8 mouse cellular contexts compared by ENCODE assay signal in genomic region chr2:181187121-181188000, GRCm38 (mm10). TPM values are rescaled to one million over a fixed set of nuclear protein-coding genes. Genes with fewer than 3 reads are reported as not detected.
DNase-seq lines count a peak whose midpoint lies in the region; ATAC-seq and TF ChIP-seq lines count a peak whose summit lies in the region.

TSS of gene Ppdpf (plus strand) at chr2:181187247.

- no peak for TF ChIP-seq POLR2A in bone marrow macrophage, adult 2 months (IDR thresholded peaks at IDR 0.05; ENCODE audit: borderline replicate concordance, low read depth, low read length)
- peak; percentile 72 for TF ChIP-seq POLR2A in embryonic fibroblast, embryonic 13.5 days (IDR thresholded peaks at IDR 0.05; ENCODE audit: low read depth, low read length)

- no peaks in the 10 kb centered on the region for H3K9me3 ChIP-seq in kidney, embryonic 14.5 days (ENCODE audit: control insufficient read depth, low read length)
- H3K9me3 ChIP-seq in limb, embryonic 15.5 days, result no peaks in the 10 kb centered on the region

- H3K4me1 ChIP-seq in bone marrow macrophage, adult 2 months (ENCODE audit: control insufficient read depth, insufficient read depth, low read length), result peaks cover 13% of the 10 kb centered on the region
- H3K4me1 ChIP-seq in embryonic fibroblast, embryonic 13.5 days (ENCODE audit: control insufficient read depth, insufficient read depth, low read length), result no peaks in the 10 kb centered on the region
- peaks cover 6% of the 10 kb centered on the region; the same call in 1 of the 2 replicates for H3K4me1 ChIP-seq in kidney, embryonic 14.5 days (ENCODE audit: control insufficient read depth, insufficient read depth, low read length)
- peaks cover 14% of the 10 kb centered on the region for H3K4me1 ChIP-seq in limb, embryonic 15.5 days

- H3K27ac ChIP-seq in bone marrow macrophage, adult 2 months (ENCODE audit: insufficient read depth, low read depth, low read length), result peak within 1 kb of the TSS; percentile 64
- H3K27ac ChIP-seq in embryonic fibroblast, embryonic 13.5 days (ENCODE audit: insufficient read depth, low read length), result peak within 1 kb of the TSS; percentile 32
- peak within 1 kb of the TSS; percentile 91 for H3K27ac ChIP-seq in kidney, embryonic 14.5 days (ENCODE audit: low read depth, low read length)
- H3K27ac ChIP-seq in limb, embryonic 15.5 days, result peak within 1 kb of the TSS; percentile 94

- ATAC-seq in kidney, embryonic 14.5 days (ENCODE audit: low FRiP score, low TSS enrichment), result peak; percentile 96
- ATAC-seq in limb, embryonic 15.5 days (ENCODE audit: insufficient number of reproducible peaks, low FRiP score, low TSS enrichment, low read depth), result peak; percentile 93

- no peaks in the 10 kb centered on the region for H3K27me3 ChIP-seq in kidney, embryonic 14.5 days (ENCODE audit: control insufficient read depth, insufficient read depth, low read length)
- no peaks in the 10 kb centered on the region for H3K27me3 ChIP-seq in limb, embryonic 15.5 days

- H3K4me2 ChIP-seq in kidney, embryonic 14.5 days (replicated peaks; ENCODE audit: low read depth, low read length), result peak within 1 kb of the TSS; percentile 97
- H3K4me2 ChIP-seq in limb, embryonic 15.5 days, result peak within 1 kb of the TSS; percentile 79

- peaks cover 13% of the 10 kb centered on the region; the same call in 1 of the 2 replicates for H3K36me3 ChIP-seq in kidney, embryonic 14.5 days (ENCODE audit: control insufficient read depth, insufficient read depth, low read length)
- no peaks in the 10 kb centered on the region for H3K36me3 ChIP-seq in limb, embryonic 15.5 days

- no peak for TF ChIP-seq CTCF in bone marrow macrophage, adult 2 months (IDR thresholded peaks at IDR 0.05; ENCODE audit: low read depth, low read length)
- TF ChIP-seq CTCF in embryonic fibroblast, embryonic 13.5 days (IDR thresholded peaks at IDR 0.05; ENCODE audit: borderline replicate concordance, insufficient read depth, low read length), result no peak

- peak within 1 kb of the TSS; percentile 87 for H3K9ac ChIP-seq in kidney, embryonic 14.5 days (ENCODE audit: low read depth, low read length)
- H3K9ac ChIP-seq in limb, embryonic 15.5 days, result peak within 1 kb of the TSS; percentile 75

- 0% methylated on average over 64 of the region's 64 CpGs for WGBS in kidney, embryonic 14.5 days
- WGBS in limb, embryonic 15.5 days, result under 1% methylated on average over 64 of the region's 64 CpGs

- DNase-seq in A20 (ENCODE audit: low read depth, low spot score), result peak; percentile 98
- DNase-seq in heart, adult 9 months (ENCODE audit: low spot score in 2 of 2), result peak; percentile 95 to 97
- DNase-seq in monocyte, adult 2 months (ENCODE audit: low read depth in 1 of 2, low spot score in 2 of 2), result peak; percentile 75 to 94
- DNase-seq in spleen, postnatal 36 days (ENCODE audit: low spot score in 2 of 2), result peak; percentile 98

- peak within 1 kb of the TSS; percentile 71 for H3K4me3 ChIP-seq in bone marrow macrophage, adult 2 months (ENCODE audit: insufficient read depth, low read length)
- peak within 1 kb of the TSS; percentile 68 for H3K4me3 ChIP-seq in embryonic fibroblast, embryonic 13.5 days (ENCODE audit: insufficient read depth, low read length)
- peak within 1 kb of the TSS; percentile 78 for H3K4me3 ChIP-seq in kidney, embryonic 14.5 days (ENCODE audit: low read length)
- H3K4me3 ChIP-seq in limb, embryonic 15.5 days, result peak within 1 kb of the TSS; percentile 73

RNA-seq across cellular contexts. Expression of gene Ppdpf, which starts in this region (rescaled TPM):
- 46.1 and 47.5 TPM in 2 replicates for polyA plus RNA-seq in bone marrow macrophage, adult 2 months (2012; ENCODE audit: insufficient read depth, insufficient read length, missing spikeins)
- 37.8 and 40.9 TPM in 2 replicates for polyA plus RNA-seq in embryonic fibroblast, embryonic 13.5 days (2011; ENCODE audit: insufficient read length, low read depth, missing spikeins)
- polyA plus RNA-seq in kidney, embryonic 14.5 days (2014; fragmentation: Nextera tagmentation; extraction: Ambion mirVana), result 387 and 477 TPM in 2 replicates
- 230 and 254 TPM in 2 replicates for polyA plus RNA-seq in limb, embryonic 15.5 days (2015; fragmentation: Nextera tagmentation; extraction: Ambion mirVana)

Comparison
In these comparisons a context has a peak if more than half of its experiments do, and no peak if none do; other contexts are left out.
1. Peak in every context shown above with its lines: DNase-seq, ATAC-seq, H3K4me3 ChIP-seq and H3K27ac ChIP-seq.
2. H3K27ac ChIP-seq: peak in every context shown above with its lines; median percentile 94 in limb, embryonic 15.5 days; 91 in kidney, embryonic 14.5 days; 64 in bone marrow macrophage, adult 2 months; 32 in embryonic fibroblast, embryonic 13.5 days.